Mouse (Mus musculus) splenic B cell, adult 2 months (primary cell): ENCODE results near the gene Fstl4.

Experiments
- DNase-seq: peaks from one replicate; pipeline ENCODE4 v3.0.0-alpha.2; 2011; ENCODE audit warnings: low read depth, low spot score
- H3K27me3 ChIP-seq: 2 replicates; pipeline ENCODE4 v1.6.1; 2012; ENCODE audit warnings: mild to moderate bottlenecking, low read length, moderate library complexity, mixed read lengths; ENCODE audit not compliant: control insufficient read depth, poor library complexity, insufficient read depth, severe bottlenecking
- H3K36me3 ChIP-seq: 2 replicates; pipeline ENCODE4 v1.6.1; 2012; ENCODE audit warnings: mild to moderate bottlenecking, low read length, moderate library complexity, mixed read lengths; ENCODE audit not compliant: control insufficient read depth, poor library complexity, insufficient read depth, severe bottlenecking

The Fstl4 gene

DNA sequence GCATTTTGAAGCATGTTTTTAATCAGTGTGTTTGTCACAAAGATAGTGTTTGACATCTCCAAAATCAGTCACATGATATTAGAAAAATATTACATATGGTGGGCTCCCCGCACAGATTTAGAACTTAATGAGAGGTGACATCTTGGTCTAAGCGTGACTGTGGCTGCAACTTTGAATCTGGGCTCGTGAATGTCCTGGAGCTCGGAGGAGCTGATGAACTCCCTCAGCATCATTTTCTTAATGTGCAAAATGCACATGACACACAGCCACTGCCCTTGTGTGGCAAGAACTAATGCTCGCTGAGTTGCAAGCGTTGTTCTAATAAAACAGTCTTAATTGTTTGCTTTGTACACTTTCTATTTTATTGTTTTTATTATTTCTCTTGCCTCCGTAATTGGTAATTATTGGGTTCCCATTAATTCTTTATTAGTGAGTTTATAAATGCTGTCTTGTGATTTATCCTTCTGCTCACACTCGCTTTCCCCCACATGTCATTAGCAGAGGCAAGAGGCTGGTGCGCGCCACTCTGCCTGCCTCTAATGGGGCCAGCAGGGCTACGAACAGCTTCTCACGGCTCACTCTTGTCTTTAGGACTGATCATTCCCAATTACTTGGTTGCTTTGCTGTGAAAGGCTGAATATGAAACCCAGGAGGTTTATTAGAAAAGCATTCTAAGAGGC is 67.3 kb downstream of the Fstl4 start:
- H3K27me3 ChIP-seq = no peaks in the 10 kb centered on the region
- no peaks in the 10 kb centered on the region for H3K36me3 ChIP-seq
- no peak for DNase-seq

DNA sequence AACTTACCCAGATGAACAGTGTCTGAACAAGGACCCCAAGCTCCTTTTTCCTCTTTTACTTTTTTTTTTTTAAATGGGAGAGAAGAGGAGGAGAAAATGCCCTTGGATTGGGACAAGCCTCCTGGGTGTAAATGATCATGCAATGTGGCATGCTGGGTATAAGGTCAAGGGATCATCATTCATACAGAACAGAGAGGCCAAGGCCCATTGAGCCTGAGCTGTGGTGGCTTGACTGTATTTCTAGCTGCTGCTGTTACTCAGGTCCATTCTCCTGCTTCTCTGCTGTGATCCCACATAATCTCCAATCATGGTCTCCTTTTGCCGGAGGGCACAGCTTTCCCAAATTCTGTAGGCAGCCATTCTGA is 67.9 kb downstream of the Fstl4 start:
- no peaks in the 10 kb centered on the region for H3K27me3 ChIP-seq
- no peak for DNase-seq
- no peaks in the 10 kb centered on the region for H3K36me3 ChIP-seq

DNA sequence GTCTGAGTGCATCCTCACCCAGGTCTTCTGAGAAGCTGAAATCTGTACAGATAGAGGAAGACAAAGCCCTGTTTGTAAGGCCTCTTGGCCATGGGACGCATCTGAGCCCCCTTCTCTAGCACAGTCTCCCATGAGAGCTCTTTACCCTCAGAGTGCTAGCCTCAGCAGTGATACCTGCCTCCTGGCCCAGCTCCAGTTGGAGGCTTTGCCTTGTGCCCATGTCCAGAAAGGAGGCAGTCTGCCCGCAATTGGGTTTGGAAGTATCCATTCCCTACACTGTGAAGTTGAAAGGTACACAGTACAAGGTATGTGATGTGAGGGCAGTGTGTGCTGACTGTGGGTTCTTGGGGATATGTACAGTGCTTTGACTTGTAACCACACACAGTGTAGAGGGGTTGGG is 84.3 kb downstream of the Fstl4 start:
- Histone ChIP-seq H3K27me3 (no peaks in the 10 kb centered on the region), H3K36me3 (no peaks in the 10 kb centered on the region)
- DNase-seq = no peak

DNA sequence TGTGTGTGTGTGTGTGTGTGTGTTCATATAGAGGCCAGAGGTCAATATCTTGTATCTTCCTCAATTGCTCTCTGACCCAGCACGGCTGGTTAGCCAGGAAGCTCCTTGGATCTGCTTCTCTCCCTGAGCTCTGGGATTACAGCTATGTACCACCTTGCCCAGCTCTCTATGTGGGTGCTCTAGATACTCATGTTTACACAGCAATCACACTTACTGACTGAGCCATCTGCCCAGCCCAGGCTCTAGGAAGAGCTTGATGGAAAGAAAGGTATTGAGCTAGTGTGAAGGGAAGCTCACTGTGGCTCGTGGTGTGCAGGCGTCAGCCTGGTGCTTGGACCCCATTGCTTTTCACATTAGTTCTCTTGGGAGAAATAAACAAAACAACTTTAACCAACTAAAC is 85.6 kb downstream of the Fstl4 start:
- Histone ChIP-seq H3K27me3 (no peaks in the 10 kb centered on the region), H3K36me3 (no peaks in the 10 kb centered on the region)
- no peak for DNase-seq

- Histone ChIP-seq H3K36me3 (no peaks in the 10 kb centered on the region), H3K27me3 (no peaks in the 10 kb centered on the region)
Measured at GRCm38 (mm10) chr11:52872846-52873512, 108.5 kb downstream of the Fstl4 start.

DNA sequence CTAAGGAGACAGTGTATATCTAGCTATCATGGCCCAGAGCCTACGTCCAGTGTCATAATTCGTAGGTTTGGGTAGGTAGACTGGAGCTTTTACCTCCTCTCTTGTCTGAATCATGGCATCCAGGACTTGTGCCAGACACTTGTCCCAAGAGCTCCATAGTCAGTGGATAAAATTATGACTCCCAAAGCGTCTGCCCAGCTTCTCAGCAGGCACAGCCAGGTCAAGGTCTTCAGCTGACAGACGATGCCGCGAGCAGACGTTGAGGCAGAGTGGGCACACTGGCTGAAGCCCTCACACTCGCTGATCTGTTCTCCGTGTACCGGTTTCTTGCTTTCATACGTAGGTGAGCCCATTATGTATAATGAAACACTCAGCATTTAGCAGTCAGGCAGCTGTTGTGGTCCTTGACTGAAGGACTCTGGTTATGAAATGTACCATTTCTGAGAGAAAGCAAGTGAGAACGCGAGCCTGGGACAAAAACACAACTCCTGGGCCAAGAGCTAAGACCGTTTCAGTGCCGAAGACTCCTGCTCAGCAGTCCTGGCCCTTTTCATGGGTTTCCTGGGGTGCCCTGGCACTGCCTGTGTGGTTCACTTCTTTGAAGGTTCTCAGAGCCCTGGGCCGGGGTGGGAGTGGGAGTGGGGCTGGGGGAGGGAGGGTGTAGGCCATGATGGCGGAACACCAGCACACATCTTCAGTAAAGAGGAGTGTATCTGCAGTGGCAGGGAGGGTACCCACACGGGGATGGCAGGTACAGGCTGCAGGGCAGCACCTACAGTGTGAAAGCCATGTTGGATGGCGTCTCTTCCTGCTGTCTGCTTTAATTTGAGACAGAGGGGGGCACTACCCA is 111.7 kb downstream of the Fstl4 start:
- Histone ChIP-seq H3K27me3 (no peaks in the 10 kb centered on the region), H3K36me3 (no peaks in the 10 kb centered on the region)
- DNase-seq = no peak

More at GRCm38 (mm10) chr11:52872846-52873512, 108.5 kb downstream of the Fstl4 start:
- no peak for DNase-seq

DNA sequence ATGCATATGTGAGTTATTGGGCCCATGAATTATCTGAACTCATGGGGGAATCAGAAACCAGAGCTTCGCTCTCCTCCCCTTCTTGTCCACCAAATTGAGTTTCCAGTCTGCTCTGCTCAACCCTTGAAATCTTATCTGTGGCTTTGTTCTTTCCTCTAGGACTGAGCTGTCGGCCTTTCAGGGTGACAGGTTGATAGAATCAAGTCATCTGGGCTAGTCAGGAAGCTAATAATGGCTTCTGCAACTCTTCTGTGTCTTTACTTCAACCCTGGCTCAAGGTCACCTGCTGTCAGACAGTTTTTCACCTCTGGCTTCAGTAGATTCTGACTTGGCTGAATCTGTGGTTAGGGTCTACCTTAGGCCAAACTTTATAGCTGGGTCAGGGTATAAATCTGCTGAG is 113.2 kb downstream of the Fstl4 start:
- no peaks in the 10 kb centered on the region for H3K36me3 ChIP-seq
- no peak for DNase-seq
- H3K27me3 ChIP-seq = no peaks in the 10 kb centered on the region

DNA sequence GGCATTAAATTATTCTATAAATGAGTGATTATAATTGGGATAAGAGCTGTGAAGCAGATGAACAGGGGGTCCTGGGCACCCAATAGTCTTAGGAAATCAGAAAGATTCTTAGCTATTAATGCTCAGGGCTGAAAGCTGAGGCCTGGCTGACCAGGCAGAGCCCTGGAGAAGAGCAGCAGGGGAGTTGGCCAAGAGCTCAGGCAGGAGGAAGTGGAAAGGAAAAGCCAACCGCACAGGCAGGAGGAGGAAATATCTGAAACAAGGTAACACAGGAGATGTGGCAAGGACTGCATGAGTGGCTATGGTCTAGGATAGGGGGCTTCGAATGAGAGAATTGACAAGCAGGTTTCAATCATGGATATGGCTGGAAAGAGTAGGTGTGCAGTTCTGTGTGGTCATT is 115.5 kb downstream of the Fstl4 start:
- Histone ChIP-seq H3K36me3 (no peaks in the 10 kb centered on the region), H3K27me3 (no peaks in the 10 kb centered on the region)
- DNase-seq = no peak

DNA sequence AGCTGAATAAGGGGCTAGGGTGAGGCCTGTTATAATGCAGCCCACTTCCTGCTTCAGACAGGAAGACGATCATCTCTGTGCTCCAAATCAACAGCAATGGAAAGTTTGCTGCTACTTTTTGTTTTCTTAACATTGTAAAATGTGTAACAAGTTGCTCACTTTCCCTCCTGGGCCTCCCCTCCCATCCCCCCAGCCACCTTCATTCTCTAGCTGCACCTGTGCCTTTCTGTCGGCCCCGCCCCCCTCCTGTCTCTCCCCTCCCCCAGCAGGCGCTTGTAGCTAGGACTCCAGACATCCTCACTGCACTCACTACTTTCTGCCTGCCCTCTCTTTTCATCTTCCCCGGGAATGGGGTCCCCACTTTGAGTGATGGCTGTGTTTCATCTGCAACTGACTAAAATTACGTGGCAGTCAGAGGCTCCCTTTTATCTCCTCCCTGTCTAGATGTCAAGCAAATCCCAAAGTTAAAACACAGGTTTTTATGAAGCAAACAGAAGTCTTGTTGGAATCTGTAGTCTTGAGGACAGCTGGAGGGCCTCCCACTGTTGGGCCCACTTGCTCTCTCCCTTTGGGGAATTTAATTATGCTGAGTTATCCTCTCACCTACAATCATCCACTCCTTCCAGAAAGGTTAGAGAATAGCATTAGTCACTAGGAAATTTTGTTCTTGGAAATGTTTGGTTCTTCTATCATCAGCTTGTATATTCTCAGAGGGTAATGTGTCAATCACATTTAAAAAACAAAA is 122.3 kb downstream of the Fstl4 start:
- no peak for DNase-seq
- H3K27me3 ChIP-seq = no peaks in the 10 kb centered on the region
- no peaks in the 10 kb centered on the region for H3K36me3 ChIP-seq

- H3K27me3 ChIP-seq = no peaks in the 10 kb centered on the region
- no peak for DNase-seq
Measured at GRCm38 (mm10) chr11:52888150-52888549, 123.7 kb downstream of the Fstl4 start.

GRCm38 (mm10) chr11:52889527-52889926 is 125.1 kb downstream of the Fstl4 start:
- H3K36me3 ChIP-seq = no peaks in the 10 kb centered on the region
- H3K27me3 ChIP-seq = no peaks in the 10 kb centered on the region
- no peak for DNase-seq

More at GRCm38 (mm10) chr11:52888150-52888549, 123.7 kb downstream of the Fstl4 start:
- no peaks in the 10 kb centered on the region for H3K36me3 ChIP-seq

- no peak for DNase-seq
- Histone ChIP-seq H3K36me3 (no peaks in the 10 kb centered on the region), H3K27me3 (no peaks in the 10 kb centered on the region)
Measured at GRCm38 (mm10) chr11:52890156-52890555, 125.7 kb downstream of the Fstl4 start.

- no peaks in the 10 kb centered on the region for H3K27me3 ChIP-seq
- H3K36me3 ChIP-seq = no peaks in the 10 kb centered on the region
- DNase-seq = no peak
Measured at GRCm38 (mm10) chr11:52904101-52904500, 139.7 kb downstream of the Fstl4 start.

- Histone ChIP-seq H3K36me3 (no peaks in the 10 kb centered on the region), H3K27me3 (no peaks in the 10 kb centered on the region)
- DNase-seq = no peak
Measured at GRCm38 (mm10) chr11:52910788-52911187, 146.4 kb downstream of the Fstl4 start.
